Mouse (Mus musculus): ENCODE measurements around the gene Afmid. TPM values are rescaled to one million over a fixed set of nuclear protein-coding genes. Genes with fewer than 3 reads are reported as not detected.
"Not testable (repeated sequence)": the region's sequence is repeated elsewhere in the genome, so short reads cannot be mapped to it uniquely, and the experiment has no call there.

Gene Afmid
- polyA plus RNA-seq, 1 experiment = 17.7 TPM

GRCm38 (mm10) chr11:117832086-117832969 is 6.6 kb downstream of the Afmid start:
- peak; percentile 95 for DNase-seq
- Histone ChIP-seq H3K36me3 (ENCODE audit: control insufficient read depth, insufficient read depth, low read length) (no peaks in the 10 kb centered on the region), H3K4me3 (ENCODE audit: control insufficient read depth, insufficient read depth, low read length) (peak overlapping the region; percentile 79), H3K4me1 (replicated peaks; ENCODE audit: control insufficient read depth, insufficient read depth, low read length) (peaks cover 31% of the 10 kb centered on the region), H3K27me3 (ENCODE audit: control insufficient read depth, insufficient read depth, low read length) (no peaks in the 10 kb centered on the region), H3K27ac (ENCODE audit: control insufficient read depth, insufficient read depth, low read length) (peak overlapping the region; percentile 84)
- TF ChIP-seq POLR2A (IDR thresholded peaks at IDR 0.05; ENCODE audit: control insufficient read depth, extremely low read depth, insufficient read depth, low read length, poor library complexity) (peak; percentile 54; the same call in 1 of the 2 replicates), CTCF (IDR thresholded peaks at IDR 0.05; ENCODE audit: borderline replicate concordance, control insufficient read depth, extremely low read depth, insufficient read depth, low read length, poor library complexity) (peak; percentile 97)
- 6% methylated on average over 28 of the region's 28 CpGs for WGBS

GRCm38 (mm10) chr11:117833509-117833908 is 7.8 kb downstream of the Afmid start:
- not testable (repeated sequence) for H3K36me3 ChIP-seq (ENCODE audit: control insufficient read depth, insufficient read depth, low read length); H3K4me3 ChIP-seq (ENCODE audit: control insufficient read depth, insufficient read depth, low read length); H3K27me3 ChIP-seq (ENCODE audit: control insufficient read depth, insufficient read depth, low read length); H3K27ac ChIP-seq (ENCODE audit: control insufficient read depth, insufficient read depth, low read length); DNase-seq
- 92% methylated on average over 5 of the region's 6 CpGs for WGBS
- H3K4me1 ChIP-seq (replicated peaks; ENCODE audit: control insufficient read depth, insufficient read depth, low read length) = peaks cover 19% of the 10 kb centered on the region

DNA sequence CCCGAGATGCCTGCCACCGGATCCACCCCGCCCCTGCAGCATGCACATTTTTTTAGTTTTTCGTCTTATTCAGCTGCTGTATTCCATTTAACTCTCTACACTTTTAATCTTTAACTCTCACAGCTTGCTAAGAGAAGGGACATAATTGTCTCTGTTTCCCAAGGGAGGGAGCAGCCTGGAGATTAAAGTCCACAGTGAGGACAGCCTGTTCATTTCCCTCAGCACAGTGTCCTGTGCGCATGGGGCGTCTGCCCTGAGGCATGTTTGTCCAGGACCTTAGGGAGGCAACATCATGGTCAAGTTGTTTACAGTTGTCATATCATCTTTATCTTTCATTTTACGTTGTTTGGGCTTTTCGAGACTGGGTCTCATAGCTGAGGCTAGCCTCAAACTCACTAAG is 8.4 kb downstream of the Afmid start:
- TF ChIP-seq CTCF (IDR thresholded peaks at IDR 0.05; ENCODE audit: borderline replicate concordance, control insufficient read depth, extremely low read depth, insufficient read depth, low read length, poor library complexity) = no peak
- TF ChIP-seq POLR2A (IDR thresholded peaks at IDR 0.05; ENCODE audit: control insufficient read depth, extremely low read depth, insufficient read depth, low read length, poor library complexity) = no peak
- Histone ChIP-seq H3K36me3 (ENCODE audit: control insufficient read depth, insufficient read depth, low read length) (no peaks in the 10 kb centered on the region), H3K27ac (ENCODE audit: control insufficient read depth, insufficient read depth, low read length) (no peak overlapping the region), H3K27me3 (ENCODE audit: control insufficient read depth, insufficient read depth, low read length) (no peaks in the 10 kb centered on the region), H3K4me3 (ENCODE audit: control insufficient read depth, insufficient read depth, low read length) (no peak overlapping the region), H3K4me1 (replicated peaks; ENCODE audit: control insufficient read depth, insufficient read depth, low read length) (peaks cover 14% of the 10 kb centered on the region)
- DNase-seq = no peak
- 96% methylated on average over 8 of the region's 8 CpGs for WGBS

GRCm38 (mm10) chr11:117836306-117836705 is 10.6 kb downstream of the Afmid start:
- H3K27me3 ChIP-seq (ENCODE audit: control insufficient read depth, insufficient read depth, low read length) = no peaks in the 10 kb centered on the region
- no peak overlapping the region for H3K4me3 ChIP-seq (ENCODE audit: control insufficient read depth, insufficient read depth, low read length)
- peaks cover 11% of the 10 kb centered on the region for H3K4me1 ChIP-seq (replicated peaks; ENCODE audit: control insufficient read depth, insufficient read depth, low read length)
- H3K27ac ChIP-seq (ENCODE audit: control insufficient read depth, insufficient read depth, low read length) = no peak overlapping the region
- TF ChIP-seq POLR2A (IDR thresholded peaks at IDR 0.05; ENCODE audit: control insufficient read depth, extremely low read depth, insufficient read depth, low read length, poor library complexity) (no peak), CTCF (IDR thresholded peaks at IDR 0.05; ENCODE audit: borderline replicate concordance, control insufficient read depth, extremely low read depth, insufficient read depth, low read length, poor library complexity) (no peak)
- no peaks in the 10 kb centered on the region for H3K36me3 ChIP-seq (ENCODE audit: control insufficient read depth, insufficient read depth, low read length)
- no peak for DNase-seq
- 73% methylated on average over 13 of the region's 13 CpGs for WGBS

GRCm38 (mm10) chr11:117838572-117838971 is 12.8 kb downstream of the Afmid start:
- Histone ChIP-seq H3K4me3 (ENCODE audit: control insufficient read depth, insufficient read depth, low read length) (no peak overlapping the region), H3K4me1 (replicated peaks; ENCODE audit: control insufficient read depth, insufficient read depth, low read length) (no peaks in the 10 kb centered on the region; the same call in 1 of the 2 replicates), H3K27ac (ENCODE audit: control insufficient read depth, insufficient read depth, low read length) (no peak overlapping the region), H3K27me3 (ENCODE audit: control insufficient read depth, insufficient read depth, low read length) (no peaks in the 10 kb centered on the region), H3K36me3 (ENCODE audit: control insufficient read depth, insufficient read depth, low read length) (no peaks in the 10 kb centered on the region)
- TF ChIP-seq CTCF (IDR thresholded peaks at IDR 0.05; ENCODE audit: borderline replicate concordance, control insufficient read depth, extremely low read depth, insufficient read depth, low read length, poor library complexity) (no peak), POLR2A (IDR thresholded peaks at IDR 0.05; ENCODE audit: control insufficient read depth, extremely low read depth, insufficient read depth, low read length, poor library complexity) (no peak)
- WGBS = 97% methylated on average over 2 of the region's 2 CpGs
- DNase-seq = no peak

GRCm38 (mm10) chr11:117839021-117839420 is 13.3 kb downstream of the Afmid start:
- Histone ChIP-seq H3K27me3 (ENCODE audit: control insufficient read depth, insufficient read depth, low read length) (no peaks in the 10 kb centered on the region), H3K27ac (ENCODE audit: control insufficient read depth, insufficient read depth, low read length) (no peak overlapping the region), H3K4me1 (replicated peaks; ENCODE audit: control insufficient read depth, insufficient read depth, low read length) (no peaks in the 10 kb centered on the region; the same call in 1 of the 2 replicates), H3K36me3 (ENCODE audit: control insufficient read depth, insufficient read depth, low read length) (no peaks in the 10 kb centered on the region), H3K4me3 (ENCODE audit: control insufficient read depth, insufficient read depth, low read length) (no peak overlapping the region)
- no peak for DNase-seq
- TF ChIP-seq POLR2A (IDR thresholded peaks at IDR 0.05; ENCODE audit: control insufficient read depth, extremely low read depth, insufficient read depth, low read length, poor library complexity) = no peak
- no peak for TF ChIP-seq CTCF (IDR thresholded peaks at IDR 0.05; ENCODE audit: borderline replicate concordance, control insufficient read depth, extremely low read depth, insufficient read depth, low read length, poor library complexity)
- 100% methylated on average over 1 of the region's 1 CpGs for WGBS
